19 mouse cellular contexts compared by ENCODE assay signal in the genomic region with DNA sequence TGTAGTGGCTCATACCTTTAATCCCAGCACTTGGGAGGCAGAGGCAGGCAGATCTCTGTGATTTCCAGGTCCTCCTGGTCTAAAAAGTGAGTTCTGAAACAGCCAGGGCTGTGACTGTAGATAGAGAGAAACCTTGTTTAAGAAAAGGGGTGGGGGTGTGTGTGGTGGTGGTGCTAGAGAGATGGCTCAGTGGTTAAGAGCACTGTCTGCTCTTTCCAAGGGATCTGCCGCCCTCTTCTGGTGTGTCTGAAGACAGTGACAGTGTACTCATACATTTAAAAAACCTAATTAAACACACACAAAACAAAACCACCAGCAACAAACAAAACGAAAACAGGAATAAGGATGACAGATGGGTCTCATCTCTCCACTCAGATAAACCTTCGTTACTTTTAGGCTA. TPM values are rescaled to one million over a fixed set of nuclear protein-coding genes. Genes with fewer than 3 reads are reported as not detected.
A peak's percentile ranks its signal among the peaks of the same experiment; 100 is the strongest.
DNase-seq lines count a peak whose midpoint lies in the region; ATAC-seq and TF ChIP-seq lines count a peak whose summit lies in the region.
"Had no signal": no experiment of that assay in that cellular context is flagged by ENCODE, and none has a peak within 500 bp of the region (broad histone marks: within the 10 kb centered on the region; RNA-seq: fewer than 3 reads in every experiment).

No protein-coding gene starts in this region.

- TF ChIP-seq CTCF in intestine, postnatal 0 days (IDR thresholded peaks at IDR 0.05; ENCODE audit: low read depth), result peak; percentile 23; the same call in 1 of the 2 replicates
- TF ChIP-seq CTCF in liver, embryonic 14.5 days (IDR thresholded peaks at IDR 0.05; ENCODE audit: low read depth), result peak; percentile 19; the same call in 1 of the 2 replicates
- TF ChIP-seq CTCF in E14TG2a.4 (conservative IDR thresholded peaks at IDR 0.05; ENCODE audit: low read length), result peak; percentile 23; the same call in 1 of the 2 replicates

- TF ChIP-seq EP300 in liver, embryonic 14.5 days (IDR thresholded peaks at IDR 0.05; ENCODE audit: low read depth), result no peak

- peaks cover 8% of the 10 kb centered on the region; the same call in 1 of the 2 replicates for H3K4me1 ChIP-seq in intestine, postnatal 0 days (replicated peaks; ENCODE audit: control insufficient read depth, insufficient read depth, low read length)
- peaks cover 16% of the 10 kb centered on the region for H3K4me1 ChIP-seq in intestine, embryonic 15.5 days (replicated peaks)
- peaks cover 0 to 16% of the 10 kb centered on the region in 2 experiments; a peak in 2 of 4 replicates for H3K4me1 ChIP-seq in liver, embryonic 14.5 days (replicated peaks; ENCODE audit: control insufficient read depth in 2 of 2, insufficient read depth in 2 of 2, low read length in 1 of 2)
- peaks cover 23% of the 10 kb centered on the region for H3K4me1 ChIP-seq in liver, embryonic 12.5 days
- no peaks in the 10 kb centered on the region for H3K4me1 ChIP-seq in midbrain, embryonic 11.5 days (ENCODE audit: control insufficient read depth, insufficient read depth, low read length)
- H3K4me1 ChIP-seq in midbrain, embryonic 10.5 days, result peaks cover 16% of the 10 kb centered on the region
- peaks cover 18% of the 10 kb centered on the region for H3K4me1 ChIP-seq in E14TG2a.4 (replicated peaks; ENCODE audit: low read depth, low read length)
- no peaks in the 10 kb centered on the region for H3K4me1 ChIP-seq in forebrain, embryonic 15.5 days

- H3K9ac ChIP-seq in intestine, postnatal 0 days (ENCODE audit: low read depth, low read length), result no peak overlapping the region
- H3K9ac ChIP-seq in intestine, embryonic 15.5 days, result no peak overlapping the region
- no peak overlapping the region for H3K9ac ChIP-seq in liver, embryonic 14.5 days (replicated peaks)
- no peak overlapping the region for H3K9ac ChIP-seq in liver, embryonic 12.5 days
- no peak overlapping the region for H3K9ac ChIP-seq in midbrain, embryonic 11.5 days (ENCODE audit: low read length)
- H3K9ac ChIP-seq in forebrain, embryonic 15.5 days (replicated peaks), result no peak overlapping the region
- H3K9ac ChIP-seq: embryonic facial prominence, embryonic 13.5 days; forebrain, embryonic 12.5 days; heart, embryonic 12.5 days; hindbrain, embryonic 14.5 days had no signal

- no peak for DNase-seq in liver, embryonic 14.5 days (ENCODE audit: low read depth in 3 of 3, low spot score in 3 of 3)
- peak; percentile 72 for DNase-seq in midbrain, embryonic 11.5 days (ENCODE audit: low spot score, missing footprints)
- DNase-seq in midbrain, embryonic 10.5 days (ENCODE audit: low spot score), result no peak
- DNase-seq: adrenal gland, postnatal 14 days; cerebellum, adult 9-10 months; gastrocnemius, postnatal 10 days; heart, adult 18-20 months had no signal

- ATAC-seq in intestine, postnatal 0 days, result no peak
- ATAC-seq in intestine, embryonic 15.5 days, result no peak
- ATAC-seq in liver, embryonic 14.5 days (ENCODE audit: insufficient read depth), result no peak
- no peak for ATAC-seq in liver, embryonic 12.5 days
- no peak for ATAC-seq in midbrain, embryonic 11.5 days (ENCODE audit: low FRiP score)
- ATAC-seq in forebrain, embryonic 15.5 days (replicated peaks), result no peak
- ATAC-seq: activated CD4-positive, CD25-positive, alpha-beta regulatory T cell, adult 4 months; Patski had no signal

- no peak overlapping the region for H3K27ac ChIP-seq in intestine, postnatal 0 days (ENCODE audit: low read depth, low read length)
- no peak overlapping the region for H3K27ac ChIP-seq in intestine, embryonic 15.5 days
- H3K27ac ChIP-seq in liver, embryonic 14.5 days, result no peak overlapping the region
- H3K27ac ChIP-seq in liver, embryonic 12.5 days, result no peak overlapping the region
- no peak overlapping the region for H3K27ac ChIP-seq in midbrain, embryonic 11.5 days (ENCODE audit: low read depth, low read length)
- H3K27ac ChIP-seq in midbrain, embryonic 10.5 days (replicated peaks), result no peak overlapping the region
- H3K27ac ChIP-seq in forebrain, embryonic 15.5 days (replicated peaks), result no peak overlapping the region
- H3K27ac ChIP-seq: embryonic facial prominence, embryonic 13.5 days; forebrain, embryonic 12.5 days; hindbrain, embryonic 10.5 days; hindbrain, embryonic 14.5 days had no signal

- H3K4me2 ChIP-seq in intestine, postnatal 0 days (replicated peaks; ENCODE audit: low read depth), result no peak overlapping the region
- no peak overlapping the region for H3K4me2 ChIP-seq in intestine, embryonic 15.5 days (replicated peaks)
- H3K4me2 ChIP-seq in liver, embryonic 14.5 days (ENCODE audit: low read depth), result no peak overlapping the region
- no peak overlapping the region for H3K4me2 ChIP-seq in liver, embryonic 12.5 days
- no peak overlapping the region for H3K4me2 ChIP-seq in midbrain, embryonic 11.5 days
- H3K4me2 ChIP-seq in forebrain, embryonic 15.5 days (replicated peaks), result no peak overlapping the region
- H3K4me2 ChIP-seq: embryonic facial prominence, embryonic 13.5 days; forebrain, embryonic 12.5 days; heart, embryonic 12.5 days; hindbrain, embryonic 14.5 days had no signal

- no peaks in the 10 kb centered on the region for H3K27me3 ChIP-seq in intestine, postnatal 0 days (replicated peaks; ENCODE audit: control insufficient read depth, insufficient read depth, low read length)
- H3K27me3 ChIP-seq in intestine, embryonic 15.5 days (replicated peaks), result no peaks in the 10 kb centered on the region
- no peaks in the 10 kb centered on the region for H3K27me3 ChIP-seq in liver, embryonic 14.5 days (ENCODE audit: control insufficient read depth, insufficient read depth, low read length)
- H3K27me3 ChIP-seq in liver, embryonic 12.5 days (replicated peaks), result no peaks in the 10 kb centered on the region
- H3K27me3 ChIP-seq in midbrain, embryonic 11.5 days (ENCODE audit: control insufficient read depth, insufficient read depth, low read length), result no peaks in the 10 kb centered on the region
- H3K27me3 ChIP-seq in midbrain, embryonic 10.5 days (ENCODE audit: low read depth, poor library complexity, severe bottlenecking), result no peaks in the 10 kb centered on the region
- no peaks in the 10 kb centered on the region for H3K27me3 ChIP-seq in E14TG2a.4 (ENCODE audit: insufficient read depth, low read length)
- H3K27me3 ChIP-seq in forebrain, embryonic 15.5 days, result no peaks in the 10 kb centered on the region
- H3K27me3 ChIP-seq: embryonic facial prominence, embryonic 13.5 days; forebrain, embryonic 12.5 days; heart, embryonic 12.5 days; Patski had no signal

- no peaks in the 10 kb centered on the region for H3K9me3 ChIP-seq in intestine, postnatal 0 days (ENCODE audit: control insufficient read depth)
- H3K9me3 ChIP-seq in intestine, embryonic 15.5 days, result no peaks in the 10 kb centered on the region
- H3K9me3 ChIP-seq in liver, embryonic 14.5 days (ENCODE audit: control insufficient read depth, low read length), result no peaks in the 10 kb centered on the region
- no peaks in the 10 kb centered on the region for H3K9me3 ChIP-seq in liver, embryonic 12.5 days (replicated peaks)
- H3K9me3 ChIP-seq in midbrain, embryonic 11.5 days (ENCODE audit: control insufficient read depth, low read length), result no peaks in the 10 kb centered on the region
- 0 out of 2 replicates have a peak, but pooled peaks cover 3% of the 10 kb centered on the region for H3K9me3 ChIP-seq in midbrain, embryonic 10.5 days (replicated peaks)
- no peaks in the 10 kb centered on the region for H3K9me3 ChIP-seq in E14TG2a.4 (ENCODE audit: low read length)
- H3K9me3 ChIP-seq in forebrain, embryonic 15.5 days, result no peaks in the 10 kb centered on the region
- H3K9me3 ChIP-seq: embryonic facial prominence, embryonic 13.5 days; forebrain, embryonic 12.5 days; heart, embryonic 12.5 days had no signal

- no peaks in the 10 kb centered on the region; the same call in 1 of the 2 replicates for H3K36me3 ChIP-seq in intestine, postnatal 0 days (ENCODE audit: control insufficient read depth, insufficient read depth)
- no peaks in the 10 kb centered on the region for H3K36me3 ChIP-seq in intestine, embryonic 15.5 days
- H3K36me3 ChIP-seq in liver, embryonic 14.5 days (replicated peaks; ENCODE audit: control insufficient read depth, insufficient read depth, low read depth), result no peaks in the 10 kb centered on the region
- peaks cover 9% of the 10 kb centered on the region for H3K36me3 ChIP-seq in liver, embryonic 12.5 days
- no peaks in the 10 kb centered on the region for H3K36me3 ChIP-seq in midbrain, embryonic 11.5 days (ENCODE audit: control insufficient read depth, insufficient read depth, low read length)
- peaks cover 5% of the 10 kb centered on the region; the same call in 1 of the 2 replicates for H3K36me3 ChIP-seq in midbrain, embryonic 10.5 days
- peaks cover 5% of the 10 kb centered on the region; the same call in 1 of the 2 replicates for H3K36me3 ChIP-seq in E14TG2a.4 (ENCODE audit: insufficient read depth, low read length)
- H3K36me3 ChIP-seq in forebrain, embryonic 15.5 days, result no peaks in the 10 kb centered on the region
- H3K36me3 ChIP-seq: forebrain, embryonic 12.5 days had no signal

- WGBS in intestine, postnatal 0 days, result 99% methylated on average over 3 of the region's 3 CpGs
- WGBS in intestine, embryonic 15.5 days, result 92% methylated on average over 3 of the region's 3 CpGs
- 50% methylated on average over 3 of the region's 3 CpGs for WGBS in liver, embryonic 14.5 days (ENCODE audit: insufficient replicate concordance)
- 46% methylated on average over 3 of the region's 3 CpGs for WGBS in liver, embryonic 12.5 days (ENCODE audit: insufficient replicate concordance)
- 91% methylated on average over 3 of the region's 3 CpGs for WGBS in midbrain, embryonic 11.5 days
- WGBS in midbrain, embryonic 10.5 days, result 95% methylated on average over 3 of the region's 3 CpGs
- 80% methylated on average over 3 of the region's 3 CpGs for WGBS in forebrain, embryonic 15.5 days

- no peak overlapping the region for H3K4me3 ChIP-seq in intestine, postnatal 0 days (ENCODE audit: low read depth, low read length)
- H3K4me3 ChIP-seq in intestine, embryonic 15.5 days (replicated peaks), result no peak overlapping the region
- H3K4me3 ChIP-seq in liver, embryonic 14.5 days (ENCODE audit: insufficient read depth in 1 of 2, low read depth in 2 of 2, low read length in 2 of 2), result no peak overlapping the region
- H3K4me3 ChIP-seq in liver, embryonic 12.5 days, result no peak overlapping the region
- H3K4me3 ChIP-seq in midbrain, embryonic 11.5 days (ENCODE audit: low read depth, low read length), result no peak overlapping the region
- H3K4me3 ChIP-seq in midbrain, embryonic 10.5 days, result no peak overlapping the region
- H3K4me3 ChIP-seq in E14TG2a.4 (replicated peaks; ENCODE audit: low read length), result no peak overlapping the region
- no peak overlapping the region for H3K4me3 ChIP-seq in forebrain, embryonic 15.5 days
- H3K4me3 ChIP-seq: embryonic facial prominence, embryonic 13.5 days; forebrain, embryonic 12.5 days; heart, embryonic 12.5 days; hindbrain, embryonic 10.5 days had no signal

RNA-seq across cellular contexts. Expression of a gene that starts 11.7 kb away (rescaled TPM):
- 2.3 and 2.8 TPM in 2 replicates for polyA plus RNA-seq in intestine, postnatal 0 days (2015; fragmentation: Nextera tagmentation; extraction: Ambion mirVana)
- 15.5 and 16.0 TPM in 2 replicates for polyA plus RNA-seq in intestine, embryonic 15.5 days (2015; fragmentation: Nextera tagmentation; extraction: Ambion mirVana)
- polyA plus RNA-seq in liver, embryonic 14.5 days (2012; rRNA removed), result 4.8 and 5.0 TPM in 2 replicates
- polyA plus RNA-seq in liver, embryonic 14.5 days (2014; fragmentation: Nextera tagmentation; extraction: Ambion mirVana), result 8.0 and 9.8 TPM in 2 replicates
- polyA plus RNA-seq in liver, embryonic 12.5 days (2016; fragmentation: Nextera tagmentation; extraction: Ambion mirVana), result 14.3 TPM in 2 replicates
- 8.9 and 10.7 TPM in 2 replicates for polyA plus RNA-seq in midbrain, embryonic 11.5 days (2014; fragmentation: Nextera tagmentation; extraction: Ambion mirVana)
- 19.0 TPM in 2 replicates for polyA plus RNA-seq in midbrain, embryonic 10.5 days (2016; fragmentation: Nextera tagmentation; extraction: Ambion mirVana)
- polyA plus RNA-seq in forebrain, embryonic 15.5 days (2015; fragmentation: Nextera tagmentation; extraction: Ambion mirVana), result 6.0 and 6.2 TPM in 2 replicates

RNA-seq across cellular contexts. Expression of a gene that starts 27.2 kb away (rescaled TPM):
- 2.2 and 2.3 TPM in 2 replicates for polyA plus RNA-seq in intestine, postnatal 0 days (2015; fragmentation: Nextera tagmentation; extraction: Ambion mirVana)
- polyA plus RNA-seq in intestine, embryonic 15.5 days (2015; fragmentation: Nextera tagmentation; extraction: Ambion mirVana), result 1.2 and 2.2 TPM in 2 replicates
- 2.1 and 3.1 TPM in 2 replicates for polyA plus RNA-seq in liver, embryonic 14.5 days (2012; rRNA removed)
- 3.6 and 3.7 TPM in 2 replicates for polyA plus RNA-seq in liver, embryonic 14.5 days (2014; fragmentation: Nextera tagmentation; extraction: Ambion mirVana)
- polyA plus RNA-seq in liver, embryonic 12.5 days (2016; fragmentation: Nextera tagmentation; extraction: Ambion mirVana), result 3.7 and 4.6 TPM in 2 replicates
- 0.79 and 1.1 TPM in 2 replicates for polyA plus RNA-seq in midbrain, embryonic 11.5 days (2014; fragmentation: Nextera tagmentation; extraction: Ambion mirVana)
- polyA plus RNA-seq in midbrain, embryonic 10.5 days (2016; fragmentation: Nextera tagmentation; extraction: Ambion mirVana), result 0.58 and 0.93 TPM in 2 replicates
- polyA plus RNA-seq in forebrain, embryonic 15.5 days (2015; fragmentation: Nextera tagmentation; extraction: Ambion mirVana), result 0.46 and 0.88 TPM in 2 replicates
